Mouse (Mus musculus) intestine, embryonic 16.5 days (tissue): ENCODE results near the gene Olfml1. TPM values are rescaled to one million over a fixed set of nuclear protein-coding genes. Genes with fewer than 3 reads are reported as not detected.
A peak's percentile ranks its signal among the peaks of the same experiment; 100 is the strongest.

Experiments used
- ATAC-seq: fragments of 200-750 bp; cut with Nextera tagmentation; 2 replicates; pipeline ENCODE4 v1.8.0; 2017; ENCODE audit warnings: moderate TSS enrichment, moderate library complexity
- H3K27ac ChIP-seq: fragments of 300-500 bp; sonication (generic); 2 replicates; pipeline ENCODE4 v1.5.1; 2014; ENCODE audit warnings: mild to moderate bottlenecking, low read length
- H3K27me3 ChIP-seq: fragments of 300-500 bp; sonication (generic); replicated peaks from 2 replicates; pipeline ENCODE4 v1.6.1; 2014; ENCODE audit warnings: low read length, control low read depth, mixed read lengths; ENCODE audit not compliant: control insufficient read depth, insufficient read depth
- H3K36me3 ChIP-seq: fragments of 300-500 bp; sonication (generic); 2 replicates; pipeline ENCODE4 v1.6.1; 2014; ENCODE audit warnings: low read length, control low read depth; ENCODE audit not compliant: control insufficient read depth, insufficient read depth
- H3K4me1 ChIP-seq: fragments of 300-500 bp; sonication (generic); 2 replicates; pipeline ENCODE4 v1.6.1; 2014; ENCODE audit warnings: low read length, control low read depth, mixed read lengths; ENCODE audit not compliant: control insufficient read depth, insufficient read depth
- H3K4me2 ChIP-seq: fragments of 300-500 bp; sonication (generic); 2 replicates; pipeline ENCODE4 v1.6.1; 2014; ENCODE audit warnings: low read depth, low read length, control low read depth
- H3K4me3 ChIP-seq: fragments of 300-500 bp; sonication (generic); 2 replicates; pipeline ENCODE4 v1.5.1; 2014; ENCODE audit warnings: mild to moderate bottlenecking, low read length
- H3K9ac ChIP-seq: fragments of 300-500 bp; sonication (generic); 2 replicates; pipeline ENCODE4 v1.6.1; 2014; ENCODE audit warnings: low read depth, low read length
- H3K9me3 ChIP-seq: fragments of 300-500 bp; sonication (generic); 2 replicates; pipeline ENCODE4 v1.6.1; 2016; ENCODE audit warnings: low read length, control low read depth; ENCODE audit not compliant: control insufficient read depth
- WGBS: fragments of 180-500 bp; shearing (Covaris S2); extraction: QIAGEN DNeasy Blood & Tissue Kit; methylation state at CpG from one replicate; pipeline ENCODE4 v1.1.7; 2014; 5-methylcytosine and 5-hydroxymethylcytosine counted together
- polyA plus RNA-seq: library from polyadenylated mRNA; unstranded; fragments of >200 nt; fragmentation: Nextera tagmentation; extraction: Ambion mirVana; gene quantifications from 2 replicates; pipeline ENCODE4 v1.2.1, GENCODE M21; 2015

The Olfml1 gene
- polyA plus RNA-seq, 1 experiment from 2014 or later, result 11.1 TPM

DNA sequence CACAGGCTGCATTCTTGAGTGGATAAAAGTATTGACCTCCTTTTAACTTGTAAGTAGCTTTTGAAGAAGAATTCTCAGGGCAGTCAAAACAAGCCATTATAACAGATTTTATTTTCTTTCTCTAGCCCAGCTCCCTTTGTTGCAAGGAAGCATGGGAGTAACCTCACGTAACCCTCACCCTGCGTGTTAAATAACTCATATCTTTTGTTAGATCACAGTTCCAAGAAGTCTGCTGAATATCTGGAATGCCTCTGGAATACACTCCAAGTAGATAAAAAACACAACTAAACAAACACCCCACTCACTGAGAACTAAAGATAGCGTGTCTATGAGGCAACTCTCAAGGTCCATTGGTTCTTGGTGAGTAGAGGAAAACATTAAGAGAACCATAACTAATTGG, 7.0 kb downstream of the Olfml1 start:
- Histone ChIP-seq H3K36me3 (peaks cover 5% of the 10 kb centered on the region; the same call in 1 of the 2 replicates), H3K4me3 (no peak overlapping the region), H3K9ac (no peak overlapping the region), H3K27me3 (no peaks in the 10 kb centered on the region), H3K4me2 (no peak overlapping the region), H3K27ac (no peak overlapping the region), H3K4me1 (no peaks in the 10 kb centered on the region), H3K9me3 (no peaks in the 10 kb centered on the region; the same call in 1 of the 2 replicates)
- WGBS, result 76% methylated on average over 3 of the region's 3 CpGs
- ATAC-seq, result no peak

DNA sequence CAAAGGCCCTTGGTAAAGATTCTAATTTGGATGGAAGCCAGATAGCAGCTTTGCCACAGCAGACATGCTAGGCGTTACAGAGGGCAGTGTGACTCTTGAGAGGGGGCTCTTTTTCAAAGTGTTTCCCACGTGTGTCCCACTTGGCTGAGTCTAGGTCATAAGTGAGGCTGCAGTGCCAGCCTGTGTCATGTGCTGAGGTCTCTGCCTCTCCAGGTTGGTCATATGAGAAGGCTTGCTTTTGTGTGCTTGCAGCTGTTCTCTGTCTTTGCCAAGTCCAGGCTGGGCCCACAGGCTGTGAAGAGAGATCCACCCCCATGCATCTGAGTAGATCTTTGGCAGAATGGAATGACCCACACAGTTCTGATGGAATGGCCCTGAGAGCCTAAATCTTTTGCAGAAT, 25.4 kb downstream of the Olfml1 start:
- ATAC-seq, result no peak
- Histone ChIP-seq H3K27me3 (no peaks in the 10 kb centered on the region), H3K36me3 (no peaks in the 10 kb centered on the region), H3K4me3 (no peak overlapping the region), H3K4me2 (no peak overlapping the region), H3K4me1 (0 out of 2 replicates have a peak, but pooled peaks cover 6% of the 10 kb centered on the region), H3K9me3 (no peaks in the 10 kb centered on the region), H3K27ac (no peak overlapping the region), H3K9ac (no peak overlapping the region)
- 53% methylated on average over 2 of the region's 2 CpGs for WGBS

DNA sequence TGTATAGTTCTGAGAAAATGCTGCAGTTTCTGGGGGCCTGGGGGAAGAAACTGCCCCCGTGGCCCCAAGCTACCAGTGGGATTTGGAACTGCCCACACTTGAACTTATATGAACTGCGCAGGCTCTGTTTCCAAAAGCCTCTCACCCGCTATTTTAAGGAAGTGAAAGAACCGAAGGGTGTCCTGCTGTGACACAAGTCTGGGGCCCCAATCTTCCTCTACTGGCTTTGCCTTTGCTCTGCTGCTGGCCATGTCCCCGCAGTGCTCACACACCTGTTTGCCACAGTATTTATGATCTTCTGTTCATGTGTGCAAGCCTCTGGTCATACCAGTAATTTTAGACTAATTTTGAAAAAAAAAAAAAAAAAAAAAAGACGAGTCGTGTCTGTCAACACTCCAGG, 26.7 kb downstream of the Olfml1 start:
- ATAC-seq, result peak; percentile 4; the same call in 1 of the 2 replicates
- peak overlapping the region; percentile 69; the same call in 1 of the 2 replicates for H3K9ac ChIP-seq
- peak overlapping the region; percentile 95; the same call in 1 of the 2 replicates for H3K4me2 ChIP-seq
- 0 out of 2 replicates have a peak, but pooled peaks cover 6% of the 10 kb centered on the region for H3K4me1 ChIP-seq
- peak overlapping the region; percentile 82 for H3K27ac ChIP-seq
- no peaks in the 10 kb centered on the region for H3K9me3 ChIP-seq
- WGBS, result 35% methylated on average over 7 of the region's 7 CpGs
- H3K36me3 ChIP-seq, result no peaks in the 10 kb centered on the region
- no peaks in the 10 kb centered on the region for H3K27me3 ChIP-seq
- peak overlapping the region; percentile 65 for H3K4me3 ChIP-seq

DNA sequence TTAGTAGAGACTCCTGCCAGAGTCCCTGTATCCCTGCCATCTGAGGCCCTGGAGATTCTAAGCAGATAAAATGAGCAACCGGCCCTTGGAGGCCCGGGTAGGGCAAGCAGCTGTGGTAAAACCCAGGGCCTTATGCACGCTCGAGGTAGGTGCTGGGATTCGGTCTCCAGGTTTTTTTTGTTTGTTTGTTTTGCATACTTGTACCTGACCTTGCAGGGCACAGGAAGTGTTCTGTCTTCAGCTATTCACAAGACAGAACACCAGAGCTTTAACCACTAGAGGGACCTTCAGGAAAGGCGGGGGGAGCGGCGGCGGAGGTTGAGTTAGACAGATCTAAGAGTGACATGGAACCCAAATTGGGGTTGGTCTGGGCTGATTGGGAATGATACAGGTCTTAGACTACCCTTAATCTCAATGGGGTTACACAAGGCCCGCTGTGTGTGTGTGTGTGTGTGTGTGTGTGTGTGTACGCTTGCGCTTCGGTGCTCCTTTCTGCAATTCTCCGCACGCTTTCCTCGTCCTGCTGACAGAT, 27.1 kb downstream of the Olfml1 start:
- Histone ChIP-seq H3K9me3 (no peaks in the 10 kb centered on the region), H3K27me3 (no peaks in the 10 kb centered on the region), H3K27ac (peak overlapping the region; percentile 82), H3K9ac (peak overlapping the region; percentile 69), H3K4me2 (peak overlapping the region; percentile 95), H3K4me3 (peak overlapping the region; percentile 65), H3K4me1 (0 out of 2 replicates have a peak, but pooled peaks cover 6% of the 10 kb centered on the region), H3K36me3 (no peaks in the 10 kb centered on the region)
- 1% methylated on average over 16 of the region's 16 CpGs for WGBS
- ATAC-seq, result peak; percentile 86

DNA sequence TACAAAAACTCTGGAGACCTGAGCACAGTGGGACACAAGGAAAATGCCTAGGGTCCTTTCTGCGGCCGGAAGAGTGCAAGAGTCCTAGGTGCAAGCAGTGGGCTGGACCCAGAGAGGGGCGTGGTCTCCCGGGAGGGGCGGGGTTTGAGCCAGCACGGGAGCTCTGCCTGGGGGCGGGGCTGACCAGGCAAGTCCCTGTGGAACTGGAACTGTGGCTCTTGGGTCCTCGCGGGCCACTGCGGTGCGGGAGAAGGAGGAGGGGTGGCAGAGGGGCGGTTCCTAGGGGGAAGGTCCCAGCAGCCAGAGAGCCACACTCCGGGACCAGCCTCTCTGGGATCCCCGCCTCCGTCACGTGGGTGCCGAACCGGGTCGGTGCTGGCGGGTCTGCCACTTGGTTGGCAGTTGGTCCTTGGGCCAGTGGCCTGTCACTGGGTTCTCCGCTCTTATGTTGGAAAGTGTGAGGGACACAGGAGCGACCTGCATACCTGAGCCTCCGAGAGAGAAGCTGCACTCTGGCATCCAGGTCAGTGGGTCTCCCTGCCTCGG, 27.7 kb downstream of the Olfml1 start, which contains the start of gene Ppfibp2:
TSS of gene Ppfibp2 (plus strand) at position 351 of the 546 bp plus-strand sequence.
- Histone ChIP-seq H3K27ac (peak within 1 kb of the TSS; percentile 82), H3K9ac (peak within 1 kb of the TSS; percentile 69), H3K27me3 (no peaks in the 10 kb centered on the region), H3K36me3 (no peaks in the 10 kb centered on the region), H3K4me3 (peak within 1 kb of the TSS; percentile 65), H3K4me2 (peak within 1 kb of the TSS; percentile 95), H3K4me1 (0 out of 2 replicates have a peak, but pooled peaks cover 6% of the 10 kb centered on the region), H3K9me3 (no peaks in the 10 kb centered on the region)
- ATAC-seq, result peak; percentile 99
- WGBS, result under 1% methylated on average over 18 of the region's 24 CpGs

DNA sequence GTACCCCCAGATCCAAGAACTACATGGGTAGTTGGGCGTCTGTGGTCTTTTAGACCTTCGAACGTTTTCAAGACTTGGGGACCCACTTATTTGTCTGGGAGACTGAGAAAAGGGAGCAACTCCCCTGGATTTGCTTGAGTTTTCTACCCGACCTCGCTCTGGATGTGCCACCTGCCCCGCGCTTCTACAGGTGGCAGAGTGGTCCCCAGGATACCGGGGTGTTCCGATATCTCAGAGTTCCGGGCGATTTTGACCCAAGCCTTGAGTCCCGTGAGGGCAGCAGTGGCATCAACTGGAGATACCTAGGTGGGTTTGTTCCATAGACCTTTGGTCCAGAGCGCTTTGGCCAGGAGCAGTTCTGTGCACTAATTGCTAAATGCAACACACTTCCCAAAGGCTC, 28.2 kb downstream of the Olfml1 start:
- no peaks in the 10 kb centered on the region for H3K27me3 ChIP-seq
- H3K36me3 ChIP-seq, result no peaks in the 10 kb centered on the region
- ATAC-seq, result no peak
- peak overlapping the region; percentile 69; the same call in 1 of the 2 replicates for H3K9ac ChIP-seq
- H3K27ac ChIP-seq, result no peak overlapping the region
- H3K9me3 ChIP-seq, result no peaks in the 10 kb centered on the region
- WGBS, result 13% methylated on average over 13 of the region's 13 CpGs
- H3K4me3 ChIP-seq, result peak overlapping the region; percentile 65
- peak overlapping the region; percentile 95 for H3K4me2 ChIP-seq
- 0 out of 2 replicates have a peak, but pooled peaks cover 6% of the 10 kb centered on the region for H3K4me1 ChIP-seq

DNA sequence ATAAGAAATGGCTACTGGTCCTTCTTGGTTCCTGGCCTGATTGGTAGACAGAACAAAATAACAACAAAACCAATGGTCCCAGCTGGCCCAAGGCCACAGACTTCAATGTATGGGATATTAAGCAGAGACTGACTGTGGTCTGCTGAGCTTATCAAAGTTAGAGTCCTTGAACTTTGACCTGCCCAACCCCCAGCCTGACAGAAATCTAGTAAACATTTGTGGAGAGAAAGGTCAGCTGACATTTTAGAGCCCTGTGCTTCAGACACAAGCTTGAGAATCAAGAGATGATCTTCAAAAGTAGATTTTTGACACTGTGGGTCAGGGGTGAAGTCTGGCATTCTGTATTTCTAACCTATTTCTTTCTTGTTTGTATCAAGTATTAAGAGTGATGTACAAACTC, 29.5 kb downstream of the Olfml1 start:
- H3K27ac ChIP-seq, result no peak overlapping the region
- no peak overlapping the region for H3K9ac ChIP-seq
- no peak overlapping the region for H3K4me3 ChIP-seq
- no peaks in the 10 kb centered on the region for H3K36me3 ChIP-seq
- no peaks in the 10 kb centered on the region for H3K9me3 ChIP-seq
- no peaks in the 10 kb centered on the region for H3K27me3 ChIP-seq
- H3K4me1 ChIP-seq, result 0 out of 2 replicates have a peak, but pooled peaks cover 6% of the 10 kb centered on the region
- no peak for ATAC-seq
- no peak overlapping the region for H3K4me2 ChIP-seq

DNA sequence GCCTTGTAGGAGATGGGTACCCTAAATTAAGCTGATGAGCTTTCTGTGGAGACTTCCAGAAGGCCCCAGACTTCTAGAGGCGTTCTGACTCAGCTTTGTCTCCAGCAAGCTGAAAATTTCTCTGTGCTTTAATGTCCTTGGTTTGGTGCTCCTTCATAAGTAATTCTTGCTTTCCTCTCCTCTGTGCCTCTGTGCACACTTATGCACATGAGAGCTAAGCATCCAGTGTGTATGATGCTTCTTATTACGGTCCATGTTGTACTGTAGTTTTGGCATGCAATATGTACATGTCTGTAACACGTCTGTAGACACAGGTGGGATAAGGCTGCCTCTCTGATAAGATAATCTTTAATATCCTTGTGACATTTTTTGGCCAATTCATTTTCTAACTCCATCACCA, 30.7 kb downstream of the Olfml1 start:
- H3K9me3 ChIP-seq, result no peaks in the 10 kb centered on the region
- 0 out of 2 replicates have a peak, but pooled peaks cover 6% of the 10 kb centered on the region for H3K4me1 ChIP-seq
- 82% methylated on average over 3 of the region's 3 CpGs for WGBS
- H3K4me2 ChIP-seq, result no peak overlapping the region
- no peaks in the 10 kb centered on the region for H3K27me3 ChIP-seq
- no peaks in the 10 kb centered on the region for H3K36me3 ChIP-seq
- no peak overlapping the region for H3K27ac ChIP-seq
- H3K4me3 ChIP-seq, result no peak overlapping the region
- ATAC-seq, result no peak
- H3K9ac ChIP-seq, result no peak overlapping the region

DNA sequence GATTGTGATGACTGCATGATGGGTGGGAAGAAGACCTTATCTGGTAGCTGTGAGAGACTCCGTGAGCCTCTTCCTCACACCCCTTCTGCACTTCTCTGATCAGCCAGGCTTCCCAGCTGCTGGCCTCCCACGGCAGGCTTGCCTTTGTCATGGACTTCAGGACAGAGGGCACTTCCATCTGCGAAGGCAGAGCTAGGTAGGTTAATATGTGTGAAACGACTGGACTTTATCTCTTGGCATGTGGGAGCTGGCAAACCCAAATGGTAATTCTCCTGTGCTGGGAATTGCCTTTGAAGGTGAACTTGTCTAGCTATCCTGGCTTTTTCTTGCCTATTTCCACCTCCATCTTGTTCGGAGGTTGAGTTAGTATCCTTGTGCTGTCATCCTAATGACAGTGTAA, 33.4 kb downstream of the Olfml1 start:
- no peaks in the 10 kb centered on the region for H3K27me3 ChIP-seq
- no peak overlapping the region for H3K4me3 ChIP-seq
- 70% methylated on average over 5 of the region's 5 CpGs for WGBS
- no peak for ATAC-seq
- H3K4me2 ChIP-seq, result no peak overlapping the region
- no peaks in the 10 kb centered on the region for H3K9me3 ChIP-seq
- 0 out of 2 replicates have a peak, but pooled peaks cover 3% of the 10 kb centered on the region for H3K4me1 ChIP-seq
- no peaks in the 10 kb centered on the region for H3K36me3 ChIP-seq
- no peak overlapping the region for H3K9ac ChIP-seq
- no peak overlapping the region for H3K27ac ChIP-seq
